Mouse (Mus musculus): ENCODE measurements around the gene Timm13. TPM values are rescaled to one million over a fixed set of nuclear protein-coding genes. Genes with fewer than 3 reads are reported as not detected.

Gene Timm13
- polyA plus RNA-seq, 1 experiment from 2014 or later: 393 TPM

GRCm38 (mm10) chr10:80942919-80943318, 42.1 kb upstream of the Timm13 start:
- Histone ChIP-seq H3K4me1 (replicated peaks; ENCODE audit: control insufficient read depth, insufficient read depth, low read length) (peaks cover 61% of the 10 kb centered on the region), H3K27me3 (replicated peaks; ENCODE audit: control insufficient read depth, insufficient read depth, low read length) (no peaks in the 10 kb centered on the region), H3K9me3 (ENCODE audit: control insufficient read depth, low read length) (no peaks in the 10 kb centered on the region), H3K36me3 (ENCODE audit: control insufficient read depth, insufficient read depth, low read length) (no peaks in the 10 kb centered on the region), H3K27ac (ENCODE audit: low read depth) (no peak overlapping the region), H3K4me2 (ENCODE audit: low read length) (no peak overlapping the region), H3K4me3 (ENCODE audit: low read depth, low read length) (no peak overlapping the region), H3K9ac (ENCODE audit: low read length) (no peak overlapping the region)
- 66% methylated on average over 8 of the region's 8 CpGs for WGBS
- ATAC-seq (replicated peaks; ENCODE audit: low FRiP score, low TSS enrichment, low read depth) (no peak), DNase-seq (ENCODE audit: low spot score) (no peak)

DNA sequence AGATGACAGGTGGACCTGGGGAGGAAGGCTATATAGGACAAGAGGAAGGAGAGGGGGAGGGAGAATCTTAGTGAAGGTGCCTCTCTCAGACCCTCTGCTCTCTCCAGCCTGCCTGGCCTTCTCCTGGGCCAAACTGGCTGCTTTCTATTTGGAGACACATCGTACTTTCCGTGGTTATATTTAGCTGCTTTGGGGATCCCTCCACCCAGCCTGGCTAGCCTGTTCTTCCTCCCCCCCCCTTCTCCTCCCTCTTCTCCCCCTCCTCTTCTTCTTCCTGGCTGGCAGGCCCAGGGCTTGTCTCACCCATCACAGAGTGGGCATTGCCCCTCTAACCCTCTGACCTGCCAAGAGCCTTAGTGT, 40.2 kb upstream of the Timm13 start:
- no peaks in the 10 kb centered on the region for H3K9me3 ChIP-seq (ENCODE audit: control insufficient read depth, low read length)
- H3K4me1 ChIP-seq (replicated peaks; ENCODE audit: control insufficient read depth, insufficient read depth, low read length): peaks cover 67% of the 10 kb centered on the region
- peak overlapping the region; percentile 81 for H3K27ac ChIP-seq (ENCODE audit: low read depth)
- ATAC-seq (replicated peaks; ENCODE audit: low FRiP score, low TSS enrichment, low read depth) (no peak), DNase-seq (ENCODE audit: low spot score) (no peak)
- no peaks in the 10 kb centered on the region for H3K27me3 ChIP-seq (replicated peaks; ENCODE audit: control insufficient read depth, insufficient read depth, low read length)
- no peak overlapping the region for H3K9ac ChIP-seq (ENCODE audit: low read length)
- 7% methylated on average over 2 of the region's 2 CpGs for WGBS
- H3K36me3 ChIP-seq (ENCODE audit: control insufficient read depth, insufficient read depth, low read length): no peaks in the 10 kb centered on the region
- H3K4me2 ChIP-seq (ENCODE audit: low read length): peak overlapping the region; percentile 64
- H3K4me3 ChIP-seq (ENCODE audit: low read depth, low read length): no peak overlapping the region

- Histone ChIP-seq H3K9me3 (ENCODE audit: control insufficient read depth, low read length) (no peaks in the 10 kb centered on the region), H3K27me3 (replicated peaks; ENCODE audit: control insufficient read depth, insufficient read depth, low read length) (no peaks in the 10 kb centered on the region), H3K36me3 (ENCODE audit: control insufficient read depth, insufficient read depth, low read length) (no peaks in the 10 kb centered on the region), H3K4me3 (ENCODE audit: low read depth, low read length) (0 out of 2 replicates have a peak overlapping the region, but pooled peaks have one; percentile 31), H3K4me1 (replicated peaks; ENCODE audit: control insufficient read depth, insufficient read depth, low read length) (peaks cover 71% of the 10 kb centered on the region), H3K4me2 (ENCODE audit: low read length) (peak overlapping the region; percentile 64), H3K27ac (ENCODE audit: low read depth) (peak overlapping the region; percentile 81), H3K9ac (ENCODE audit: low read length) (peak overlapping the region; percentile 25; the same call in 1 of the 2 replicates)
- ATAC-seq (replicated peaks; ENCODE audit: low FRiP score, low TSS enrichment, low read depth) (peak; percentile 26), DNase-seq (ENCODE audit: low spot score) (peak; percentile 78)
- 26% methylated on average over 8 of the region's 8 CpGs for WGBS
Observed at GRCm38 (mm10) chr10:80940320-80940987, 39.7 kb upstream of the Timm13 start.

- H3K4me1 ChIP-seq (replicated peaks; ENCODE audit: control insufficient read depth, insufficient read depth, low read length): peaks cover 74% of the 10 kb centered on the region
- peak overlapping the region; percentile 64 for H3K4me2 ChIP-seq (ENCODE audit: low read length)
- H3K36me3 ChIP-seq (ENCODE audit: control insufficient read depth, insufficient read depth, low read length): no peaks in the 10 kb centered on the region
- DNase-seq (ENCODE audit: low spot score): peak; percentile 88
- H3K9me3 ChIP-seq (ENCODE audit: control insufficient read depth, low read length): no peaks in the 10 kb centered on the region
- no peaks in the 10 kb centered on the region; the same call in 1 of the 2 replicates for H3K27me3 ChIP-seq (replicated peaks; ENCODE audit: control insufficient read depth, insufficient read depth, low read length)
- H3K4me3 ChIP-seq (ENCODE audit: low read depth, low read length): peak overlapping the region; percentile 31
- peak overlapping the region; percentile 81 for H3K27ac ChIP-seq (ENCODE audit: low read depth)
- peak overlapping the region; percentile 25 for H3K9ac ChIP-seq (ENCODE audit: low read length)
- 4% methylated on average over 28 of the region's 28 CpGs for WGBS
- ATAC-seq (replicated peaks; ENCODE audit: low FRiP score, low TSS enrichment, low read depth): peak; percentile 43
Observed at GRCm38 (mm10) chr10:80939671-80940070, 38.9 kb upstream of the Timm13 start.

DNA sequence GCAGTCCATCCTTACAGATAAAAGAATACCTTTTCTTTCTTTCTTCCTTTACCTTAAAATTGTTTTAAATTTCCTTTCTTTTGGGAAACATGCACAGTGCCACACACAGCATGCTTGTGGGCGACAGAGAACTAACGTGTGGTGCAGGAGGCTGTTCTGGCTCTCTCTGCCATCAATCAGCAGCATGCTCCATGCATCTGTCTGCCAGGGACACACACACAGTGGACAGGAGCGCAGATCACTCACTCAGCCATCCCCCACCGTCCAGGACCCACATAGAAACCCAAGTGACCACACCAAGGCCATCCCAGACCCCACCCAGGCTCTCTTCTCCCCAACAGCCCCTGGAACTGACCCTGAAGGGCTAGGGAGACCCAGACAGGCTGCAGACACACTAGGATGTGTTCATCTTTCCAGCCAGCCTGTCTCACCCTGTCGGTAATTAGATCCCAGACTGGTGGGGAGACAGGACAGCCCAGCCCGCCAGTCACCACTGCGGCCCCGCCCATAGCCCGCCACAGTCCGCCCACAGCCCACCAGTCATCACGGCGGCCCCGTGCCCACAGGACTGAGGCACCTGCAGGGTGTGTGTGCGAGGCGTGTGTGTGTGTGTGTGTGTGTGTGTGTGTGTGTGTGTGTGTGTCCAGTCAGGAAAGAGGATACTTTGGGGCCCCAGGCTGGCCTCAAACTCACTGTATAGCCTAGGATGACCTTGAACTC, 38.2 kb upstream of the Timm13 start:
- ATAC-seq (replicated peaks; ENCODE audit: low FRiP score, low TSS enrichment, low read depth) (peak; percentile 34; the same call in 1 of the 2 replicates), DNase-seq (ENCODE audit: low spot score) (no peak)
- H3K4me1 ChIP-seq (replicated peaks; ENCODE audit: control insufficient read depth, insufficient read depth, low read length): peaks cover 71% of the 10 kb centered on the region
- H3K4me2 ChIP-seq (ENCODE audit: low read length): peak overlapping the region; percentile 64
- peak overlapping the region; percentile 81 for H3K27ac ChIP-seq (ENCODE audit: low read depth)
- H3K4me3 ChIP-seq (ENCODE audit: low read depth, low read length): peak overlapping the region; percentile 31
- no peaks in the 10 kb centered on the region for H3K9me3 ChIP-seq (ENCODE audit: control insufficient read depth, low read length)
- WGBS: 7% methylated on average over 15 of the region's 15 CpGs
- peaks cover 3% of the 10 kb centered on the region for H3K27me3 ChIP-seq (replicated peaks; ENCODE audit: control insufficient read depth, insufficient read depth, low read length)
- H3K36me3 ChIP-seq (ENCODE audit: control insufficient read depth, insufficient read depth, low read length): no peaks in the 10 kb centered on the region
- H3K9ac ChIP-seq (ENCODE audit: low read length): peak overlapping the region; percentile 25

GRCm38 (mm10) chr10:80937646-80938045, 36.9 kb upstream of the Timm13 start:
- Histone ChIP-seq H3K27me3 (replicated peaks; ENCODE audit: control insufficient read depth, insufficient read depth, low read length) (peaks cover 16% of the 10 kb centered on the region), H3K27ac (ENCODE audit: low read depth) (no peak overlapping the region), H3K9ac (ENCODE audit: low read length) (no peak overlapping the region), H3K36me3 (ENCODE audit: control insufficient read depth, insufficient read depth, low read length) (no peaks in the 10 kb centered on the region), H3K4me1 (replicated peaks; ENCODE audit: control insufficient read depth, insufficient read depth, low read length) (peaks cover 73% of the 10 kb centered on the region), H3K9me3 (ENCODE audit: control insufficient read depth, low read length) (no peaks in the 10 kb centered on the region), H3K4me2 (ENCODE audit: low read length) (no peak overlapping the region; the same call in 1 of the 2 replicates), H3K4me3 (ENCODE audit: low read depth, low read length) (no peak overlapping the region)
- DNase-seq (ENCODE audit: low spot score) (no peak), ATAC-seq (replicated peaks; ENCODE audit: low FRiP score, low TSS enrichment, low read depth) (no peak)
- 33% methylated on average over 8 of the region's 8 CpGs for WGBS

DNA sequence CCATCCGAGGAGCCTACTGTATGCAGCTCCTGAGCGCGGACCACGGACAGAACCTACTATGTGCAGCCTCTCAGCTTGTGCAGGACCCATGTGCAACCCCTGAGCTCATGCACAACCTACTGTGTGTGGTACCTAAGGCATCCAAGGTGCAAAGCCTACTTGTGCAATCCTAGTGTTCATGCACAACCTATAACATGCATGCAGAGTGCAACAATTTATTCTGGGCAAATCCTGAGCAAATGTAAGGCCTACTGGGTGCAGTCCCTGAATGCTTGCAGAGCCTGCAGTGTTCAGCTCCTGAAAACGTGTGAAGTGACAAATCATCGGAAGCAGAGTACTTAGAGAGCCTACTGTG, 36.0 kb upstream of the Timm13 start:
- Histone ChIP-seq H3K4me1 (replicated peaks; ENCODE audit: control insufficient read depth, insufficient read depth, low read length) (peaks cover 81% of the 10 kb centered on the region), H3K27ac (ENCODE audit: low read depth) (no peak overlapping the region), H3K9ac (ENCODE audit: low read length) (no peak overlapping the region), H3K4me2 (ENCODE audit: low read length) (peak overlapping the region; percentile 61), H3K9me3 (ENCODE audit: control insufficient read depth, low read length) (no peaks in the 10 kb centered on the region), H3K4me3 (ENCODE audit: low read depth, low read length) (peak overlapping the region; percentile 31; the same call in 1 of the 2 replicates), H3K27me3 (replicated peaks; ENCODE audit: control insufficient read depth, insufficient read depth, low read length) (peaks cover 25% of the 10 kb centered on the region), H3K36me3 (ENCODE audit: control insufficient read depth, insufficient read depth, low read length) (no peaks in the 10 kb centered on the region)
- WGBS: 16% methylated on average over 6 of the region's 6 CpGs
- DNase-seq (ENCODE audit: low spot score) (no peak), ATAC-seq (replicated peaks; ENCODE audit: low FRiP score, low TSS enrichment, low read depth) (no peak)

DNA sequence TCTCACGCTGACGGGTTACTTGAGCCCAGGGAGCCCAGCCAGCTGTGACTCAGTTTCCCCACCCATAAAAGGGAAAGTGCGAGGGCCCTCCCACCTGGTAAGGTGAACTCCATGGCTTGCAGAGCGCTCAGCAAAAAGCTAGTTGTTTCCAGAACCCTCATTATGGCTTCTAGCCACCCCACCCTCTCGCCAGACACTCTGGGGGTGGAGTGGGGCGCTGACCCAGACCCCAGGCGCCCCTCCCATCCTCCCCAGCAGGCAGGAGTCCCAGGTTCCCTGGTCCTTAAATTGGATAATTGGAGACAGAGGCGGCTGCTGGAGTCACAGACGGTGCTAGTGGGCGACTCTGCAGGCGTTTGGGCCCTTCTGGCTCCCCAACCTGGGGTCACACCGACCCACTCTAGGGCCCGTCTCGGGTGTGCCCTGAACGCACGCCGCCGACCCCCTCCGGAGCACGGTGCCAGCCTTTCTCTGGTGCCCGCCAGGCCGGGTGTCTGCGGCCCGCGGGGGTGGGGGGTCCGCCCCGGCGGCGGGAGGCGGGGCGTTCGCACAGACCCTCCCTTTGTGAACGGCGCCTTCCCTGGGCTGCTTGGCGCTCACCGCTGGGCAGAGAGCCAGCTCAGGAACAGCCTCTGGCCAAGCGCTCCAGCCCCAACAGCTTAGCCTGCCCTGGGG, 35.5 kb upstream of the Timm13 start:
- 4% methylated on average over 37 of the region's 37 CpGs for WGBS
- peaks cover 86% of the 10 kb centered on the region for H3K4me1 ChIP-seq (replicated peaks; ENCODE audit: control insufficient read depth, insufficient read depth, low read length)
- peak overlapping the region; percentile 31 for H3K4me3 ChIP-seq (ENCODE audit: low read depth, low read length)
- H3K36me3 ChIP-seq (ENCODE audit: control insufficient read depth, insufficient read depth, low read length): no peaks in the 10 kb centered on the region
- DNase-seq (ENCODE audit: low spot score): peak; percentile 83
- H3K9me3 ChIP-seq (ENCODE audit: control insufficient read depth, low read length): no peaks in the 10 kb centered on the region
- H3K9ac ChIP-seq (ENCODE audit: low read length): peak overlapping the region; percentile 39
- peaks cover 30% of the 10 kb centered on the region for H3K27me3 ChIP-seq (replicated peaks; ENCODE audit: control insufficient read depth, insufficient read depth, low read length)
- ATAC-seq (replicated peaks; ENCODE audit: low FRiP score, low TSS enrichment, low read depth): peak; percentile 29; the same call in 1 of the 2 replicates
- H3K27ac ChIP-seq (ENCODE audit: low read depth): 0 out of 2 replicates have a peak overlapping the region, but pooled peaks have one; percentile 9
- H3K4me2 ChIP-seq (ENCODE audit: low read length): peak overlapping the region; percentile 61

All from intestine, embryonic 14.5 days (tissue).